Mouse (Mus musculus) heart, embryonic 16.5 days (tissue): Measurements from ENCODE around the gene Ankib1. TPM values are rescaled to one million over a fixed set of nuclear protein-coding genes. Genes with fewer than 3 reads are reported as not detected.
A peak's percentile ranks its signal among the peaks of the same experiment; 100 is the strongest.

Experiments used
- ATAC-seq: fragments of 200-750 bp; cut with Nextera tagmentation; replicated peaks from 2 replicates; pipeline ENCODE4 v1.8.0; 2017; ENCODE audit warnings: moderate number of reproducible peaks; ENCODE audit not compliant: insufficient read depth, low FRiP score; ENCODE audit errors: extremely low read depth
- H3K27ac ChIP-seq: fragments of 300-500 bp; sonication (generic); 2 replicates; pipeline ENCODE4 v1.5.1; 2014; ENCODE audit warnings: mild to moderate bottlenecking, low read length, control low read depth, moderate library complexity
- H3K27me3 ChIP-seq: fragments of 300-500 bp; sonication (generic); 2 replicates; pipeline ENCODE4 v1.6.1; 2014; ENCODE audit warnings: low read length, mixed read lengths; ENCODE audit not compliant: control insufficient read depth, insufficient read depth
- H3K36me3 ChIP-seq: fragments of 300-500 bp; sonication (generic); 2 replicates; pipeline ENCODE4 v1.6.1; 2014; ENCODE audit not compliant: control insufficient read depth, insufficient read depth
- H3K4me1 ChIP-seq: fragments of 300-500 bp; sonication (generic); 2 replicates; pipeline ENCODE4 v1.6.1; 2014; ENCODE audit warnings: low read length, mixed read lengths; ENCODE audit not compliant: control insufficient read depth, insufficient read depth
- H3K4me2 ChIP-seq: fragments of 300-500 bp; sonication (generic); 2 replicates; pipeline ENCODE4 v1.6.1; 2014; ENCODE audit warnings: low read depth, mild to moderate bottlenecking, control low read depth, low read length
- H3K4me3 ChIP-seq: fragments of 300-500 bp; sonication (generic); 2 replicates; pipeline ENCODE4 v1.5.1; 2014; ENCODE audit warnings: mild to moderate bottlenecking, control low read depth, low read length
- H3K9ac ChIP-seq: fragments of 300-500 bp; sonication (generic); 2 replicates; pipeline ENCODE4 v1.6.1; 2014; ENCODE audit warnings: low read length, control low read depth
- H3K9me3 ChIP-seq: fragments of 300-500 bp; sonication (generic); replicated peaks from 2 replicates; pipeline ENCODE4 v1.6.1; 2016; ENCODE audit warnings: low read length; ENCODE audit not compliant: control insufficient read depth
- WGBS: fragments of 180-500 bp; shearing (Covaris S2); extraction: QIAGEN DNeasy Blood & Tissue Kit; methylation state at CpG from one replicate; pipeline ENCODE4 v1.1.7; 2014; 5-methylcytosine and 5-hydroxymethylcytosine counted together
- polyA plus RNA-seq: library from polyadenylated mRNA; unstranded; fragments of >200 nt; fragmentation: Nextera tagmentation; extraction: Ambion mirVana; gene quantifications from 2 replicates; pipeline ENCODE4 v1.2.1, GENCODE M21; 2015

Gene Ankib1
- polyA plus RNA-seq, 1 experiment from 2014 or later = 4.6 TPM

GRCm38 (mm10) chr5:3700025-3700424 is 102.7 kb downstream of the Ankib1 start:
- 93% methylated on average over 5 of the region's 5 CpGs for WGBS

GRCm38 (mm10) chr5:3696031-3696430 is 106.7 kb downstream of the Ankib1 start:
- Histone ChIP-seq H3K4me3 (no peak overlapping the region), H3K36me3 (peaks cover 34% of the 10 kb centered on the region)
- no peak for ATAC-seq

More at GRCm38 (mm10) chr5:3700025-3700424, 102.7 kb downstream of the Ankib1 start:
- H3K27ac ChIP-seq = no peak overlapping the region
- no peak overlapping the region for H3K9ac ChIP-seq
- no peaks in the 10 kb centered on the region for H3K27me3 ChIP-seq
- no peaks in the 10 kb centered on the region for H3K9me3 ChIP-seq
- ATAC-seq = no peak
- H3K36me3 ChIP-seq = peaks cover 24% of the 10 kb centered on the region
- H3K4me3 ChIP-seq = no peak overlapping the region
- H3K4me2 ChIP-seq = no peak overlapping the region
- no peaks in the 10 kb centered on the region for H3K4me1 ChIP-seq

GRCm38 (mm10) chr5:3695191-3695590 is 107.5 kb downstream of the Ankib1 start:
- H3K4me3 ChIP-seq = no peak overlapping the region
- no peaks in the 10 kb centered on the region for H3K9me3 ChIP-seq
- no peaks in the 10 kb centered on the region for H3K27me3 ChIP-seq
- no peaks in the 10 kb centered on the region for H3K4me1 ChIP-seq
- 71% methylated on average over 4 of the region's 4 CpGs for WGBS
- no peak overlapping the region for H3K4me2 ChIP-seq
- no peak overlapping the region for H3K27ac ChIP-seq
- no peak for ATAC-seq
- H3K9ac ChIP-seq = no peak overlapping the region
- H3K36me3 ChIP-seq = peaks cover 32% of the 10 kb centered on the region

More at GRCm38 (mm10) chr5:3696031-3696430, 106.7 kb downstream of the Ankib1 start:
- no peak overlapping the region for H3K4me2 ChIP-seq
- H3K4me1 ChIP-seq = no peaks in the 10 kb centered on the region
- no peaks in the 10 kb centered on the region for H3K9me3 ChIP-seq
- no peak overlapping the region for H3K27ac ChIP-seq
- WGBS = 80% methylated on average over 3 of the region's 3 CpGs
- no peak overlapping the region for H3K9ac ChIP-seq
- no peaks in the 10 kb centered on the region for H3K27me3 ChIP-seq

- Histone ChIP-seq H3K27me3 (no peaks in the 10 kb centered on the region), H3K4me1 (no peaks in the 10 kb centered on the region), H3K4me2 (no peak overlapping the region), H3K36me3 (peaks cover 27% of the 10 kb centered on the region), H3K9me3 (no peaks in the 10 kb centered on the region), H3K4me3 (no peak overlapping the region), H3K27ac (no peak overlapping the region), H3K9ac (no peak overlapping the region)
- WGBS = 90% methylated on average over 9 of the region's 9 CpGs
- no peak for ATAC-seq
Observed at GRCm38 (mm10) chr5:3692956-3693355, 109.8 kb downstream of the Ankib1 start.

- WGBS = 97% methylated on average over 3 of the region's 3 CpGs
- Histone ChIP-seq H3K27me3 (no peaks in the 10 kb centered on the region), H3K4me3 (no peak overlapping the region), H3K4me2 (no peak overlapping the region), H3K36me3 (peaks cover 25% of the 10 kb centered on the region), H3K27ac (no peak overlapping the region), H3K9me3 (no peaks in the 10 kb centered on the region), H3K4me1 (no peaks in the 10 kb centered on the region), H3K9ac (no peak overlapping the region)
- ATAC-seq = no peak
Observed at GRCm38 (mm10) chr5:3691283-3691682, 111.4 kb downstream of the Ankib1 start.

- Histone ChIP-seq H3K9ac (no peak overlapping the region), H3K27me3 (no peaks in the 10 kb centered on the region), H3K4me2 (no peak overlapping the region), H3K36me3 (peaks cover 21% of the 10 kb centered on the region), H3K4me3 (no peak overlapping the region), H3K27ac (no peak overlapping the region), H3K4me1 (no peaks in the 10 kb centered on the region), H3K9me3 (no peaks in the 10 kb centered on the region)
- ATAC-seq = no peak
- WGBS = 87% methylated on average over 8 of the region's 8 CpGs
Observed at GRCm38 (mm10) chr5:3688298-3688697, 114.4 kb downstream of the Ankib1 start.

GRCm38 (mm10) chr5:3669938-3670554 is 132.7 kb downstream of the Ankib1 start:
- 80% methylated on average over 6 of the region's 6 CpGs for WGBS
- Histone ChIP-seq H3K27ac (no peak overlapping the region), H3K27me3 (no peaks in the 10 kb centered on the region), H3K4me3 (no peak overlapping the region), H3K9ac (no peak overlapping the region), H3K4me1 (no peaks in the 10 kb centered on the region), H3K9me3 (no peaks in the 10 kb centered on the region), H3K4me2 (no peak overlapping the region), H3K36me3 (no peaks in the 10 kb centered on the region)
- peak; percentile 63; the same call in 1 of the 2 replicates for ATAC-seq

- H3K4me1 ChIP-seq = no peaks in the 10 kb centered on the region
- H3K9me3 ChIP-seq = no peaks in the 10 kb centered on the region
- ATAC-seq = no peak
- no peak overlapping the region for H3K9ac ChIP-seq
- no peak overlapping the region for H3K4me2 ChIP-seq
- no peaks in the 10 kb centered on the region for H3K36me3 ChIP-seq
- WGBS = 82% methylated on average over 12 of the region's 12 CpGs
- no peak overlapping the region for H3K27ac ChIP-seq
- no peak overlapping the region for H3K4me3 ChIP-seq
- no peaks in the 10 kb centered on the region for H3K27me3 ChIP-seq
Observed at GRCm38 (mm10) chr5:3666585-3666984, 136.1 kb downstream of the Ankib1 start.

GRCm38 (mm10) chr5:3665225-3665624 is 137.5 kb downstream of the Ankib1 start:
- no peak overlapping the region for H3K4me3 ChIP-seq
- no peaks in the 10 kb centered on the region for H3K9me3 ChIP-seq
- H3K27me3 ChIP-seq = no peaks in the 10 kb centered on the region
- no peak for ATAC-seq
- H3K27ac ChIP-seq = no peak overlapping the region
- H3K4me1 ChIP-seq = no peaks in the 10 kb centered on the region
- H3K9ac ChIP-seq = no peak overlapping the region
- no peak overlapping the region for H3K4me2 ChIP-seq
- H3K36me3 ChIP-seq = no peaks in the 10 kb centered on the region
- WGBS = 87% methylated on average over 2 of the region's 2 CpGs
